Mouse (Mus musculus) embryonic facial prominence, embryonic 11.5 days (tissue): ENCODE measurements around the gene Srgap1. TPM values are rescaled to one million over a fixed set of nuclear protein-coding genes. Genes with fewer than 3 reads are reported as not detected.

Source experiments
- ATAC-seq: fragments of 200-750 bp; cut with Nextera tagmentation; replicated peaks from 2 replicates; pipeline ENCODE4 v1.8.0; 2017; ENCODE audit warnings: low read depth; ENCODE audit not compliant: insufficient number of reproducible peaks, low FRiP score, low TSS enrichment
- DNase-seq: peaks from one replicate; pipeline ENCODE4 v3.0.0-alpha.2; 2015; ENCODE audit warnings: low spot score
- H3K27ac ChIP-seq: fragments of 300-500 bp; sonication (generic); replicated peaks from 2 replicates; pipeline ENCODE4 v1.5.1; 2014; ENCODE audit warnings: mild to moderate bottlenecking, low read depth, low read length, control low read depth
- H3K27me3 ChIP-seq: fragments of 300-500 bp; sonication (generic); 2 replicates; pipeline ENCODE4 v1.6.1; 2014; ENCODE audit warnings: mild to moderate bottlenecking, low read length, moderate library complexity, mixed read lengths; ENCODE audit not compliant: control insufficient read depth, insufficient read depth
- H3K36me3 ChIP-seq: fragments of 300-500 bp; sonication (generic); replicated peaks from 2 replicates; pipeline ENCODE4 v1.6.1; 2014; ENCODE audit warnings: low read depth, mild to moderate bottlenecking, low read length, moderate library complexity, mixed read lengths; ENCODE audit not compliant: control insufficient read depth, insufficient read depth
- H3K4me1 ChIP-seq: fragments of 300-500 bp; sonication (generic); 2 replicates; pipeline ENCODE4 v1.6.1; 2014; ENCODE audit warnings: low read length, mixed read lengths; ENCODE audit not compliant: control insufficient read depth, insufficient read depth
- H3K4me2 ChIP-seq: fragments of 300-500 bp; sonication (generic); 2 replicates; pipeline ENCODE4 v1.6.1; 2014; ENCODE audit warnings: low read depth, mild to moderate bottlenecking, control low read depth, low read length, moderate library complexity
- H3K4me3 ChIP-seq: fragments of 300-500 bp; sonication (generic); 2 replicates; pipeline ENCODE4 v1.5.1; 2014; ENCODE audit warnings: low read depth, low read length, control low read depth
- H3K9ac ChIP-seq: fragments of 300-500 bp; sonication (generic); replicated peaks from 2 replicates; pipeline ENCODE4 v1.6.1; 2014; ENCODE audit warnings: mild to moderate bottlenecking, control low read depth, low read length
- H3K9me3 ChIP-seq: fragments of 300-500 bp; sonication (generic); replicated peaks from 2 replicates; pipeline ENCODE4 v1.6.1; 2016; ENCODE audit warnings: mild to moderate bottlenecking, low read length, inconsistent platforms, mixed read lengths; ENCODE audit not compliant: control insufficient read depth
- WGBS: fragments of 180-500 bp; shearing (Covaris S2); extraction: QIAGEN DNeasy Blood & Tissue Kit; methylation state at CpG from one replicate; pipeline ENCODE4 v1.1.7; 2014; 5-methylcytosine and 5-hydroxymethylcytosine counted together
- polyA plus RNA-seq: library from polyadenylated mRNA; unstranded; fragments of >200 nt; fragmentation: Nextera tagmentation; extraction: Ambion mirVana; gene quantifications from 2 replicates; pipeline ENCODE4 v1.2.1, GENCODE M21; 2014

Srgap1 gene
- polyA plus RNA-seq, 1 experiment from 2014 or later, result 8.8 TPM

DNA sequence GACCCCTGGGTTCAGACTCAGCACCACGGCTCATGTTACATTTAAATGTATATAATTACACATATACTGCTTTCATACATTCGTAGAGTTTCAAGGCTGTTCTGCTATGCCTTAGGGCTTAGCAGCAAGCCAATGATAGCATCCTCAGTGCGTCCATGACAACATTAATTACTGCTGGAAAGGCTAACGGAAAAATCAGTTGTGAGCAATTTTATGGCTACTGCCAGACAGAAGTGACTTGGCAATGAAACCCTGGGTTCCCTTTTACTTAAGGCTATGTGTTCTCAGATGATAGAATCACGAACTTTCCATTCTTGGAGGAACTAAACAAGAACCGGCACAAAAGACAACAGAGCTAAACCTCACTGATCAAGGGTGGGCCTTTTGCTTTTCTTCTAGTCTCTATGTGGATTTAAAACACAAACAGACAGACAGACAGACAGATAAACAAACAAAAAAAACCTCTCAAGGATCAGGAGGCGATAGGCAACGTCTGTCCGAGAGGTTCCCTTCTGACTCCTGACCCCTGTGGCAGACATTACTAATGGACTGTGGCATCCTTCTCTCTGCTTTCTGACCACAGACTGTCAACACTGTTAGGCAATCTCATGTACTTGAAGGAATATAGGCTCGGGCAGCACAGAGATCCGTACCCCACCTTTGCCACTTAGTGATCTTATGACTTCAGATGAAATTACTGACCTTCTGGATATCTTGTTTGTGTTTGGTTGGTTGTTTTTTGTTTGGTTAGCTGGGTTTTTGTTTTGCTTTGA is 85.8 kb downstream of the Srgap1 start:
- Histone ChIP-seq H3K27ac (no peak overlapping the region), H3K4me2 (no peak overlapping the region), H3K9me3 (no peaks in the 10 kb centered on the region), H3K36me3 (no peaks in the 10 kb centered on the region), H3K4me3 (no peak overlapping the region), H3K4me1 (no peaks in the 10 kb centered on the region), H3K27me3 (no peaks in the 10 kb centered on the region), H3K9ac (no peak overlapping the region)
- WGBS, result 40% methylated on average over 11 of the region's 11 CpGs
- ATAC-seq (no peak), DNase-seq (peak; percentile 49)

DNA sequence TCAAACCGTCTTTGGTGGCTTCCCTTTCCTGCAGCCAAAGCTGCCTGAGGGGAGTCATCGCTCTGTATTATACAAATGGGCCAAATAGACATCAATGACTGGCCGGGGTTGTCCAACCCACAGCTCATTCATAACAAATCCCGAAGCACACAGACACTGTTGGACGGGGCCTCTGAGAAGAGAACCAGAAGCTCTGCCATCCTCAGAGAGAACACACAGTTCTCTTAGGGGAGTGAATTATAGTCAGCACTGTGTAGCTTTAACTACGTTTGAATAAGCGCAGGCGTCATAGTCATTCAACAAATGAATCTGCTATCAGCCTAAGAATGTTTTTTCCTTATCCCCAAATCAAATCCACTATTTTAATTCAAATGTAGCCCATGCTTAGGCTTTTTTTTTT is 88.4 kb downstream of the Srgap1 start:
- H3K36me3 ChIP-seq, result no peaks in the 10 kb centered on the region
- no peak overlapping the region for H3K9ac ChIP-seq
- H3K9me3 ChIP-seq, result no peaks in the 10 kb centered on the region
- 87% methylated on average over 8 of the region's 8 CpGs for WGBS
- H3K4me2 ChIP-seq, result no peak overlapping the region
- no peaks in the 10 kb centered on the region for H3K4me1 ChIP-seq
- H3K27ac ChIP-seq, result no peak overlapping the region
- DNase-seq (no peak), ATAC-seq (no peak)
- H3K4me3 ChIP-seq, result no peak overlapping the region
- H3K27me3 ChIP-seq, result no peaks in the 10 kb centered on the region

GRCm38 (mm10) chr10:121956505-121956904 is 90.6 kb downstream of the Srgap1 start:
- ATAC-seq, result no peak
- no peak overlapping the region for H3K27ac ChIP-seq
- 91% methylated on average over 11 of the region's 11 CpGs for WGBS

DNA sequence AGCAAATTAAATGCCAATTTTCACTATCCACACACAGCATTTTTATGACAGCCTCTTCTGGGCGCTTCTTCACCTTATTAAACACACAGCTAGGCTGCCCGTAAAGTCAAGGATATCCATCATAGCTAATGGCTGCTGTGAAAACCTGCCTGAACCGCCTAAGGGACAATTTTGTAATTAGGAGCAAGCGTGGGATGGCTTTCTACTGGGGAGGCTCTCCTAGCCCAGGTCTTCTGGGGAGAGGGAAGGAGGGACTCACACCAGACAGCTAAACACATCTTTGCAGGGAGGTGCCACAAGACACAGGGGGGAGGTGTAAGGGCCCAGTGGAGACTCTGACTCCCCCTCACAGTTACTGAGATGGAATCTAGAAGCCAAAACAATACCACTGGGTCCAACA is 91.4 kb downstream of the Srgap1 start:
- WGBS, result 58% methylated on average over 4 of the region's 4 CpGs
- H3K4me2 ChIP-seq, result no peak overlapping the region
- no peaks in the 10 kb centered on the region for H3K4me1 ChIP-seq
- H3K9me3 ChIP-seq, result no peaks in the 10 kb centered on the region
- no peak overlapping the region for H3K4me3 ChIP-seq
- H3K9ac ChIP-seq, result no peak overlapping the region
- H3K36me3 ChIP-seq, result no peaks in the 10 kb centered on the region
- no peak for ATAC-seq
- H3K27ac ChIP-seq, result no peak overlapping the region
- DNase-seq, result no peak
- H3K27me3 ChIP-seq, result no peaks in the 10 kb centered on the region

More at GRCm38 (mm10) chr10:121956505-121956904, 90.6 kb downstream of the Srgap1 start:
- Histone ChIP-seq H3K36me3 (no peaks in the 10 kb centered on the region), H3K9me3 (no peaks in the 10 kb centered on the region), H3K4me2 (no peak overlapping the region), H3K4me3 (no peak overlapping the region), H3K4me1 (no peaks in the 10 kb centered on the region), H3K27me3 (no peaks in the 10 kb centered on the region), H3K9ac (no peak overlapping the region)
- DNase-seq, result no peak

GRCm38 (mm10) chr10:121954877-121955276 is 92.2 kb downstream of the Srgap1 start:
- Histone ChIP-seq H3K9ac (no peak overlapping the region), H3K27me3 (no peaks in the 10 kb centered on the region), H3K36me3 (no peaks in the 10 kb centered on the region), H3K27ac (no peak overlapping the region), H3K9me3 (no peaks in the 10 kb centered on the region), H3K4me1 (no peaks in the 10 kb centered on the region), H3K4me3 (no peak overlapping the region), H3K4me2 (no peak overlapping the region)
- DNase-seq (no peak), ATAC-seq (no peak)
- 86% methylated on average over 6 of the region's 6 CpGs for whole genome bisulfite sequencing

DNA sequence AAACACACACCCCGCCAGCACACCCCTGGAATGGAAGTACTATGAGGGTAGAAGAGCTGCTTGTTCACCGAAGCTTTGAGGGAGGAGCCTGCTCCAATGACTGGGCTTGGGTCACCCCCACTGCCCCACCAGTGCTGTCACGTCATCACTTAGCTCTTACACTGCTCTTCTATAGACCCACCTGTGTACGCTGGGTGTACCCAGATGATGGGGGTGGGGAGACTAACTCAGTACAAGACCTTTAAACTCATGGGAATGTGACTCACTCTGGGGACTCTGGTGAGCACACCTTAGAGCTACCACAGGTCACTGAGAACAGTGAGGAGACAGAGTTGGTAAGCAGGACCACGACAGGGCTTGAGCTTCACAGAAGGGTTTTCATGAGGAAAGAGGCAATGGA is 94.1 kb downstream of the Srgap1 start:
- ATAC-seq, result no peak
- 90% methylated on average over 5 of the region's 5 CpGs for WGBS

GRCm38 (mm10) chr10:121946173-121946572 is 100.9 kb downstream of the Srgap1 start:
- no peak overlapping the region for H3K4me2 ChIP-seq
- DNase-seq (no peak), ATAC-seq (no peak)
- H3K36me3 ChIP-seq, result no peaks in the 10 kb centered on the region
- H3K4me3 ChIP-seq, result no peak overlapping the region
- no peaks in the 10 kb centered on the region for H3K4me1 ChIP-seq
- WGBS, result 91% methylated on average over 8 of the region's 8 CpGs
- H3K9ac ChIP-seq, result no peak overlapping the region
- no peaks in the 10 kb centered on the region for H3K9me3 ChIP-seq
- H3K27ac ChIP-seq, result no peak overlapping the region
- no peaks in the 10 kb centered on the region for H3K27me3 ChIP-seq

More for the DNA sequence above, 94.1 kb downstream of the Srgap1 start:
- Histone ChIP-seq H3K4me1 (no peaks in the 10 kb centered on the region), H3K9ac (no peak overlapping the region), H3K4me3 (no peak overlapping the region), H3K36me3 (no peaks in the 10 kb centered on the region), H3K27me3 (no peaks in the 10 kb centered on the region), H3K9me3 (no peaks in the 10 kb centered on the region), H3K4me2 (no peak overlapping the region), H3K27ac (no peak overlapping the region)
- no peak for DNase-seq

DNA sequence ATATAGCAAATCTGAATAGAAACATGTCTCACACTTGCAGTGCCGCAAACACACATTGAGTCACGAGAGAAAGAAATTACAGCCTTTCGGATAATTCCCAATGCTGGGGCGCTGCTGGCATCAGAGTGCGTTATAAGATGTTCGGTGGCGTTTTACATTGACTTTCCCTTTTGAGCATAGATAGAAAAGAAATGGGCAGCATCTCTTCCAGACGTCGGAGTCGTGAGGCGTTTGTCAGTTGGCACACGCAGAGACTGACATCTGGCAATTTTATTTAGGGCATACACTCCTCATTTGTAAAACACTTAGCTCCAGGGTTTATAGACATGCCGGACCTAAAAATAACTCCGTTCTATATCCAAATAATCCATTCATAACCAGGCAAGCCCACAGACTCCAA is 115.2 kb downstream of the Srgap1 start:
- Histone ChIP-seq H3K36me3 (no peaks in the 10 kb centered on the region), H3K9me3 (no peaks in the 10 kb centered on the region), H3K4me2 (no peak overlapping the region), H3K4me1 (no peaks in the 10 kb centered on the region), H3K27ac (no peak overlapping the region), H3K4me3 (no peak overlapping the region), H3K9ac (no peak overlapping the region), H3K27me3 (no peaks in the 10 kb centered on the region)
- DNase-seq (no peak), ATAC-seq (no peak)
- 89% methylated on average over 14 of the region's 14 CpGs for WGBS
